Mouse (Mus musculus): Measurements from ENCODE around the gene Ikzf1. TPM values are rescaled to one million over a fixed set of nuclear protein-coding genes. Genes with fewer than 3 reads are reported as not detected.

The Ikzf1 gene
- total RNA-seq, 2 experiments from 2014 or later = 40.9 to 120 TPM

Other genes starting within 250 kb of the Ikzf1 start
- 1.8 TPM in 1 of 2 replicates, not detected in the other for gene Spata48, start 222.9 kb upstream of the Ikzf1 start, total RNA-seq (2015; ENCODE audit: low replicate concordance)
- not detected in 2 replicates for gene Spata48, start 222.9 kb upstream of the Ikzf1 start, total RNA-seq (2017; ENCODE audit: low replicate concordance)
- not detected in 2 replicates for gene Zpbp, start 222.6 kb upstream of the Ikzf1 start, total RNA-seq (2015; ENCODE audit: low replicate concordance)
- 0.13 TPM in 1 of 2 replicates, not detected in the other for gene Zpbp, start 222.6 kb upstream of the Ikzf1 start, total RNA-seq (2017; ENCODE audit: low replicate concordance)
- gene 4930512M02Rik, start 57.2 kb upstream of the Ikzf1 start, total RNA-seq (2015; ENCODE audit: low replicate concordance) = not detected in 2 replicates
- not detected in 2 replicates for gene 4930512M02Rik, start 57.2 kb upstream of the Ikzf1 start, total RNA-seq (2017; ENCODE audit: low replicate concordance)
- gene Fignl1, start 124.0 kb downstream of the Ikzf1 start, total RNA-seq (2015; ENCODE audit: low replicate concordance) = 119 and 122 TPM in 2 replicates
- 145 and 148 TPM in 2 replicates for gene Fignl1, start 124.0 kb downstream of the Ikzf1 start, total RNA-seq (2017; ENCODE audit: low replicate concordance)
- gene Ddc, start 213.1 kb downstream of the Ikzf1 start, total RNA-seq (2015; ENCODE audit: low replicate concordance) = 5.4 TPM in 1 of 2 replicates, not detected in the other
- 6.0 TPM in 1 of 2 replicates, not detected in the other for gene Ddc, start 213.1 kb downstream of the Ikzf1 start, total RNA-seq (2017; ENCODE audit: low replicate concordance)